Mouse (Mus musculus): ENCODE data around the gene Scn4b. TPM values are rescaled to one million over a fixed set of nuclear protein-coding genes. Genes with fewer than 3 reads are reported as not detected.

The Scn4b gene
- 0.33 to 0.63 TPM (median 0.43 TPM) in 4 replicates for total RNA-seq (2023)

DNA sequence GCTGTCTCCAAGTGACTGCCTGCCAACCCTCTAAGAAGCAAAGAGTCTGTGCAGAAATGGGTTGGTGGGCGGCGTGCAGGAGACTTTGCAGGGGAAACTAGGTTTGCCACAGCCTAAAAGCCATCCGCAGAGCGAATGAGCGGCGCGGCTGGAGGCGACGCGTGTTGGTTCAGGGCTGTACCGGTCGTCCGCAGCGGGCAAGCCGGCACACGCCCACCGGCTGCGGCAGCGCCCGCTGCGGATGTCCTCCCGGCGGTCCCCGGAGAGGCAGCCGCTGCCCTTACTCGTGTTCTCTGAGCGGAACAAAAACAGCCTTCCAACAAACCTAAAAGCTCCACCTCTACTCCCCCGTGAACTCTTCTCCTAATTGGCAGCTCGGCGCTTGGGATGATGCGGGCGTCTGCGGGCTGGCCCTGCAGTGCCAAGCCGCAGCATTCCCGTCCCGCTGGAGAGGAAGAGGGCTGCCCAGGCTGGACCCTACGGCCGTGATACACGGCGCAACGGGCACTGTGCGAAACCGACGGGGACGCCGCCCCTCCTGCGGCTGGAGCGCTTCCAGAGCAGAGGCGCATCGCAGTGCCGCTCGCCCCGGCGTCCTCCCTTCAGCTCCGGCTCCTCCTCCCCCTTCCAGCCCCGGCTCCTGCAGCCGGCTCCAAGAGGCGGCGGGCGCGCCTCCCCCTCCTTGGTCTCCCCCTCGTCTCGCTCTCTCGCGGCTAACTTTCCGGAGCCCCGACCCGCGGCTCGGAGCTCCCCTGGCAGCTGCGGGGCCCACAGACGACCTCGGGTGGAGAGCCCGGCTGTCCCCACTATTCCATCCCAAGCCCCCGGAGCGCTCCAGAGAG, at the start of gene Scn4b:
Gene Scn4b, plus strand, starts transcription at position 205 of the 842 bp plus-strand sequence.

DNA sequence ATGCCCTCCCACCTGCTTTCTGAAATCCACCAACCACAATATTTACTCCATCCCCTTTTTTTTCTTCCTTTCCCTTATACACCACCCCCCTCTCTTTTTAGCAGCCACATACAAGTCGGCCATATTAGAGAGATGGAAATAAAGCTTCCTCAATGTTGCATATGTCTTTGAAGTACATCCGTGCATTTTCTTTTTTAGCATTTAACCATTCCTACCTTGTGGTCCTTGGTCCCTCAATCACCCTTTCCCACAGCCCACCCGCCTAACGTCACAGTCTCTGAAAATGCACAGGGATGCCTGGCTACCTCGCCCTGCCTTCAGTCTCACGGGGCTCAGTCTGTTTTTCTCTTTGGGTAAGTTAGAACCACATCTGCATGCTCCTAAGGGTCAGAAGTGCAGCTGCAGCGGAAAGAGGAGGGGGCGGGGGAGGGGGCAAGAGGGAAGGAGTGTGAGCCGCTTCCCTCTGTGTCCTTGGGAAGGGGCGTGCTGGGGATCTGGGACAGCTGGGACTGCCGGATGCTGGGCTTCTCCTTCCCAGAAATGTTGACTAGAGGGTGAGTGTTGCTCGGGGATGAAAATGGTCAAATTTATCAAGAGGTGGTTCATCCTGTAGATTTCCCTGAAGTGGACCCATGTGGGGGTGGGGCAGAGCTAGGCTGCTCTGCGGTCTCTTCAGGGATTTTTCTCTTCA, 20.3 kb upstream of the Scn4b start, which contains the start of gene Scn2b:
Gene Scn2b, plus strand, starts transcription at position 42 of the 691 bp plus-strand sequence.

DNA sequence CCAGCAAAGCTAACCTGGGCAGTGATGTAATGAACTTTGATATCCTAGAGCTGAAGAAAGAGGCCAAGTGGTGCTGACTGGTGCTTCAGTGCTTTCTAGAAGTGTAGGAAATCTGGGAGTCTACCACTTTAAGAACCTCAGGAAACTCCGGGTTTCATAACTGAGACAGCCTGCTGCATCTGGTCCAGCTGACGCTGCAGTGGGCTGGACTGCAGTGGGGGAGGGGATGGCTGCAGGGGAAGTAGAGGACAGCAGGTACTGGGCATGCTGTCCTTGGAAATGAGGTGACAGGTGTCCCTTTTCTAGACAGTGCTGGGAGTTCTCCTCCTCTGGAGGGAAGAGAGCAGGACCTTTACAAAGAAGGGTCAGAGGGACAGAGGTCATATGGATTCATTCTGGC, 43.6 kb downstream of the Scn4b start, which contains the start of gene BC049352:
Gene BC049352, plus strand, starts transcription at position 238 of the 400 bp plus-strand sequence.

Other genes with a start within 250 kb of the Scn4b start
- gene Atp5l, start 217.7 kb upstream of the Scn4b start, total RNA-seq (2023), result 123 to 144 TPM (median 136 TPM) in 4 replicates
- 76.8 to 101 TPM (median 82.4 TPM) in 4 replicates for gene Ube4a, start 172.8 kb upstream of the Scn4b start, total RNA-seq (2023)
- 1.2 to 2.6 TPM (median 2.0 TPM) in 4 replicates for gene Cd3g, start 158.0 kb upstream of the Scn4b start, total RNA-seq (2023)
- gene Cd3d, start 156.6 kb upstream of the Scn4b start, total RNA-seq (2023), result 1.2 to 3.9 TPM (median 1.8 TPM) in 4 replicates
- gene Cd3e, start 128.8 kb upstream of the Scn4b start, total RNA-seq (2023), result 3.2 to 4.5 TPM (median 3.7 TPM) in 4 replicates
- 0.52 to 1.4 TPM (median 0.77 TPM) in 4 replicates for gene Mpzl2, start 98.6 kb upstream of the Scn4b start, total RNA-seq (2023)
- gene Mpzl3, start 83.2 kb upstream of the Scn4b start, total RNA-seq (2023), result 5.4 to 12.4 TPM (median 7.1 TPM) in 4 replicates
- gene Jaml, start 59.2 kb upstream of the Scn4b start, total RNA-seq (2023), result 15.3 to 28.6 TPM (median 19.5 TPM) in 4 replicates
- 0.48 to 0.75 TPM (median 0.55 TPM) in 4 replicates for gene Scn2b, start 20.6 kb upstream of the Scn4b start, total RNA-seq (2023)
- gene BC049352, start 43.6 kb downstream of the Scn4b start, total RNA-seq (2023), result 0.46 to 0.58 TPM in 2 of 4 replicates, not detected in the others
- not detected in 4 replicates for gene Tmprss4, start 65.7 kb downstream of the Scn4b start, total RNA-seq (2023)
- gene Il10ra, start 130.8 kb downstream of the Scn4b start, total RNA-seq (2023), result 147 to 156 TPM (median 155 TPM) in 4 replicates
- 0.24 to 0.56 TPM (median 0.40 TPM) in 4 replicates for gene Tmprss13, start 180.7 kb downstream of the Scn4b start, total RNA-seq (2023)
- not detected in 4 replicates for gene Fxyd6, start 231.8 kb downstream of the Scn4b start, total RNA-seq (2023)